Mouse (Mus musculus): ENCODE data around the gene Olfr971. TPM values are rescaled to one million over a fixed set of nuclear protein-coding genes. Genes with fewer than 3 reads are reported as not detected.
"Not testable (repeated sequence)": the region's sequence is repeated elsewhere in the genome, so short reads cannot be mapped to it uniquely, and the experiment has no call there.

Gene Olfr971
- polyA plus RNA-seq (2015; fragmentation: Nextera tagmentation; extraction: Ambion mirVana) = not detected in 2 replicates

- H3K9ac ChIP-seq; H3K4me3 ChIP-seq; H3K27me3 ChIP-seq; H3K36me3 ChIP-seq (ENCODE audit: poor library complexity, severe bottlenecking); ATAC-seq; H3K4me2 ChIP-seq; H3K9me3 ChIP-seq (replicated peaks); H3K4me1 ChIP-seq; H3K27ac ChIP-seq: not testable (repeated sequence)
- WGBS = 85% methylated on average over 2 of the region's 2 CpGs
These were observed at the start of gene Olfr971 for GRCm38 (mm10) chr9:39836576-39836975. Gene Olfr971 (plus strand): TSS chr9:39836876.

GRCm38 (mm10) chr9:39790558-39790957, 46.1 kb upstream of the Olfr971 start, which contains the start of gene Olfr969:
Gene Olfr969 (plus strand): TSS chr9:39790945.
- Histone ChIP-seq H3K9me3 (replicated peaks) (no peaks in the 10 kb centered on the region), H3K27ac (no peak within 1 kb of the TSS), H3K36me3 (ENCODE audit: poor library complexity, severe bottlenecking) (no peaks in the 10 kb centered on the region), H3K4me3 (no peak within 1 kb of the TSS), H3K4me1 (no peaks in the 10 kb centered on the region), H3K9ac (no peak within 1 kb of the TSS), H3K27me3 (no peaks in the 10 kb centered on the region), H3K4me2 (no peak within 1 kb of the TSS)
- WGBS = 72% methylated on average over 2 of the region's 2 CpGs
- ATAC-seq = no peak

- no peak within 1 kb of the TSS for H3K27ac ChIP-seq
- 79% methylated on average over 4 of the region's 4 CpGs for WGBS
- no peak within 1 kb of the TSS for H3K9ac ChIP-seq
- H3K36me3 ChIP-seq (ENCODE audit: poor library complexity, severe bottlenecking) = no peaks in the 10 kb centered on the region
- H3K27me3 ChIP-seq = no peaks in the 10 kb centered on the region
- ATAC-seq = no peak
- no peak within 1 kb of the TSS for H3K4me2 ChIP-seq
- H3K4me3 ChIP-seq = no peak within 1 kb of the TSS
- no peaks in the 10 kb centered on the region for H3K4me1 ChIP-seq
- H3K9me3 ChIP-seq (replicated peaks) = no peaks in the 10 kb centered on the region
These were observed 28.1 kb upstream of the Olfr971 start, which contains the start of gene Olfr970 for GRCm38 (mm10) chr9:39808560-39808959. Gene Olfr970 (plus strand): TSS chr9:39808860.

- Histone ChIP-seq H3K36me3 (ENCODE audit: poor library complexity, severe bottlenecking) (no peaks in the 10 kb centered on the region), H3K27ac (no peak within 1 kb of the TSS), H3K4me2 (no peak within 1 kb of the TSS), H3K4me1 (no peaks in the 10 kb centered on the region), H3K9me3 (replicated peaks) (no peaks in the 10 kb centered on the region), H3K9ac (no peak within 1 kb of the TSS), H3K27me3 (no peaks in the 10 kb centered on the region), H3K4me3 (no peak within 1 kb of the TSS)
- no peak for ATAC-seq
- WGBS = 70% methylated on average over 2 of the region's 2 CpGs
These were observed 29.4 kb downstream of the Olfr971 start, which contains the start of gene Olfr972 for GRCm38 (mm10) chr9:39866122-39866521. Gene Olfr972 (plus strand): TSS chr9:39866422.

- not testable (repeated sequence) for H3K27ac ChIP-seq; H3K4me3 ChIP-seq; H3K4me2 ChIP-seq; H3K9ac ChIP-seq; ATAC-seq; H3K9me3 ChIP-seq (replicated peaks); H3K27me3 ChIP-seq; H3K36me3 ChIP-seq (ENCODE audit: poor library complexity, severe bottlenecking); H3K4me1 ChIP-seq
- WGBS = 80% methylated on average over 1 of the region's 1 CpGs
These were observed 35.3 kb downstream of the Olfr971 start for GRCm38 (mm10) chr9:39871986-39872385.

- not testable (repeated sequence) for H3K4me1 ChIP-seq; H3K4me3 ChIP-seq; H3K4me2 ChIP-seq; H3K36me3 ChIP-seq (ENCODE audit: poor library complexity, severe bottlenecking); H3K27me3 ChIP-seq; H3K27ac ChIP-seq; H3K9ac ChIP-seq; H3K9me3 ChIP-seq (replicated peaks)
- WGBS = no CpG with 5 or more reads among the region's 4 CpGs
- ATAC-seq = peak; percentile 94
These were observed 41.1 kb downstream of the Olfr971 start for GRCm38 (mm10) chr9:39877541-39878396.

Other genes starting within 250 kb of the Olfr971 start
- gene AW551984, start 232.5 kb upstream of the Olfr971 start, polyA plus RNA-seq (2015; fragmentation: Nextera tagmentation; extraction: Ambion mirVana) = 19.8 and 32.4 TPM in 2 replicates
- not detected in 2 replicates for gene Olfr148, start 226.2 kb upstream of the Olfr971 start, polyA plus RNA-seq (2015; fragmentation: Nextera tagmentation; extraction: Ambion mirVana)
- gene Olfr960, start 215.5 kb upstream of the Olfr971 start, polyA plus RNA-seq (2015; fragmentation: Nextera tagmentation; extraction: Ambion mirVana) = not detected in 2 replicates
- not detected in 2 replicates for gene Olfr961, start 191.8 kb upstream of the Olfr971 start, polyA plus RNA-seq (2015; fragmentation: Nextera tagmentation; extraction: Ambion mirVana)
- not detected in 2 replicates for gene Olfr963, start 169.7 kb upstream of the Olfr971 start, polyA plus RNA-seq (2015; fragmentation: Nextera tagmentation; extraction: Ambion mirVana)
- not detected in 2 replicates for gene Olfr149, start 129.8 kb upstream of the Olfr971 start, polyA plus RNA-seq (2015; fragmentation: Nextera tagmentation; extraction: Ambion mirVana)
- not detected in 2 replicates for gene Olfr965, start 125.5 kb upstream of the Olfr971 start, polyA plus RNA-seq (2015; fragmentation: Nextera tagmentation; extraction: Ambion mirVana)
- gene Olfr150, start 105.9 kb upstream of the Olfr971 start, polyA plus RNA-seq (2015; fragmentation: Nextera tagmentation; extraction: Ambion mirVana) = not detected in 2 replicates
- not detected in 2 replicates for gene Olfr967, start 90.6 kb upstream of the Olfr971 start, polyA plus RNA-seq (2015; fragmentation: Nextera tagmentation; extraction: Ambion mirVana)
- not detected in 2 replicates for gene Olfr968, start 53.6 kb upstream of the Olfr971 start, polyA plus RNA-seq (2015; fragmentation: Nextera tagmentation; extraction: Ambion mirVana)
- not detected in 2 replicates for gene Olfr969, start 45.9 kb upstream of the Olfr971 start, polyA plus RNA-seq (2015; fragmentation: Nextera tagmentation; extraction: Ambion mirVana)
- not detected in 2 replicates for gene Olfr970, start 28.0 kb upstream of the Olfr971 start, polyA plus RNA-seq (2015; fragmentation: Nextera tagmentation; extraction: Ambion mirVana)
- not detected in 2 replicates for gene Olfr972, start 29.5 kb downstream of the Olfr971 start, polyA plus RNA-seq (2015; fragmentation: Nextera tagmentation; extraction: Ambion mirVana)
- not detected in 2 replicates for gene Olfr229, start 70.5 kb downstream of the Olfr971 start, polyA plus RNA-seq (2015; fragmentation: Nextera tagmentation; extraction: Ambion mirVana)
- not detected in 2 replicates for gene Olfr974, start 100.6 kb downstream of the Olfr971 start, polyA plus RNA-seq (2015; fragmentation: Nextera tagmentation; extraction: Ambion mirVana)
- gene Olfr975, start 115.2 kb downstream of the Olfr971 start, polyA plus RNA-seq (2015; fragmentation: Nextera tagmentation; extraction: Ambion mirVana) = not detected in 2 replicates
- not detected in 2 replicates for gene Olfr976, start 124.3 kb downstream of the Olfr971 start, polyA plus RNA-seq (2015; fragmentation: Nextera tagmentation; extraction: Ambion mirVana)
- gene Olfr978, start 155.2 kb downstream of the Olfr971 start, polyA plus RNA-seq (2015; fragmentation: Nextera tagmentation; extraction: Ambion mirVana) = not detected in 2 replicates
- not detected in 2 replicates for gene Olfr979, start 166.6 kb downstream of the Olfr971 start, polyA plus RNA-seq (2015; fragmentation: Nextera tagmentation; extraction: Ambion mirVana)
- not detected in 2 replicates for gene Olfr980, start 172.7 kb downstream of the Olfr971 start, polyA plus RNA-seq (2015; fragmentation: Nextera tagmentation; extraction: Ambion mirVana)
- not detected in 2 replicates for gene Olfr981, start 184.6 kb downstream of the Olfr971 start, polyA plus RNA-seq (2015; fragmentation: Nextera tagmentation; extraction: Ambion mirVana)
- not detected in 2 replicates for gene Olfr982, start 237.0 kb downstream of the Olfr971 start, polyA plus RNA-seq (2015; fragmentation: Nextera tagmentation; extraction: Ambion mirVana)

Measured in forebrain, embryonic 13.5 days (tissue).